Mouse (Mus musculus) gastrocnemius, adult 8-10 months (tissue): ENCODE results near the gene Fasl. TPM values are rescaled to one million over a fixed set of nuclear protein-coding genes. Genes with fewer than 3 reads are reported as not detected.

Experiments
- DNase-seq, 2 experiments: peaks; one replicate each; pipeline ENCODE4 v3.0.0; 2022; ENCODE audit warnings: low spot score in 2 of 2
- total RNA-seq, 4 experiments: library from RNA; stranded (reverse); gene quantifications; 2 replicates each; pipeline ENCODE4 v1.2.4; 2022

The Fasl gene
- total RNA-seq, result not detected

DNA sequence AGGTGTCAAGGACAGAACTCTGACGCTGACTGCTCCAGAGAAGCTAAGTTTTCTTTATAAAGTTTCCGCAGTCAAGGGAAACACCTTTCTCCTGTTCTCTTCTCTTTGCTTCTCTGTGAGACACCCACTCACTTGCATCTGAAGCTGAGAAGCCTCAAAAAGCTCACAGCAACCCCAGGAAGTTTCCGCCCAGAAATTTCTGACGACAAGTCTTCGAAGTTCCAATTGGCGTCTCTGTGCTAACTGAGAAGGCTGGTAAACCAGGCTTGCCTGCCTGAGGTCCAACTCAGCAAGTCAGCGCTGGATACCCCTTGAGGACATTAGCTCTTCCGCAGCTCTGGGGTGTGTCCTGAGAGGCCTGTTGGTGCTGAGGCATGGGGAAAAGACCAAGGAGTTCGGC lies at the start of gene Fasl:
Fasl (minus strand) TSS at position 157 of the 400 bp plus-strand sequence.
- no peak for DNase-seq

DNA sequence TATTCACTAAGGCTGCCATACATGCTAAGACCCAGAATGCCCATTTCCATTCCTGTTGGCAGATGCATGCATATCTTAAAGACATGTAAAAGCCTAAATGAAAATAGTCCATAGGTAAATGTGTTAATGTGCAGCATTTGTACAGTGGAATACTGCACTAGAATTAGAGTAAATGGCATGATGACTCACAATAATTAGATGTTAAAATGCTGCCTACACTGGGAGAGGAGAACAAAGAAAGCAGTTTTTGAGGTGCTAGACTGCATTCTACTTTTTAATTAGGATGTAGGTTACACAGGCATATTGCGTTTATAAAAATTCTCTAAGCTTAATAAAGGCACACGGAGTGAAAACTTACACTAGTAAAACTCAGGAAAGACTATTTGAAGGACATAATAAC lies 38.4 kb upstream of the Fasl start:
- DNase-seq, result no peak

DNA sequence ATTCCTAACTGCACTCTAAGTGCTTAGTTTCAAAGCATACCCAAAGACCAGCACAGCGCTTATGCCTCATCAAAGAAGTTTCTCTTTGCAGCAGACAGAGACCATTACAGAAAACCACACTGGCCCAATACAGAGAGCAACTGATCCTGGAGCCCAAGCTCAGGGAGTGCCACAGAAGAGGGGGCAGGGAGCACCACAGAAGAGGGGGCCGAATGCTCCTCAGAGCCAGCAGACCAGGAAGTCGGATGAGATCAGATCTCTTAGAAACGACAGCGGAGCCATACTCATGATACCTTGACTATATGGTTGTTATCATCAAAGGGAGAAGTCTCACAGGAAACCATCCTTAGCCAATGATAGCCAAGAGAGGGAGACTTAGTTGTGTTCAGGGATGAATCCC lies 21.1 kb upstream of the Fasl start:
- DNase-seq, result no peak

DNA sequence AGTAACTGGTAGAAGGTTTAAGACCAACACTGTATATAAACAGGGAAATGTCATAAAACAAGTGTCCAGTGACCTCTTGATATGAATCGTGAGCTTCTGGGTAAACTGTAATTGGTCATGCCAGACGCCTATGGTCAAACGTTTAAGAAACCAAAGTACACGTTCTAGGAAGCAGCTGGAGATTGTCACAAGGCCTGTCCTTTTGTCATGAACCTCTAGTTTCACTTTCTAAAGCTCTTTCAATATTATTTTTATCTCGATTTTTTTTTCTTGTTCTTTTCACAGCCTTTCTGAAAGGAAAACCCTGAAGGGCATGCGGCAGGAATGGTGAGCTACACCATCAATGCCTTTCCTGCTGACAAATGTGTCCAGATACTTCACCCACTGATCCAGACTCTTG lies 20.7 kb upstream of the Fasl start:
- DNase-seq, result no peak

DNA sequence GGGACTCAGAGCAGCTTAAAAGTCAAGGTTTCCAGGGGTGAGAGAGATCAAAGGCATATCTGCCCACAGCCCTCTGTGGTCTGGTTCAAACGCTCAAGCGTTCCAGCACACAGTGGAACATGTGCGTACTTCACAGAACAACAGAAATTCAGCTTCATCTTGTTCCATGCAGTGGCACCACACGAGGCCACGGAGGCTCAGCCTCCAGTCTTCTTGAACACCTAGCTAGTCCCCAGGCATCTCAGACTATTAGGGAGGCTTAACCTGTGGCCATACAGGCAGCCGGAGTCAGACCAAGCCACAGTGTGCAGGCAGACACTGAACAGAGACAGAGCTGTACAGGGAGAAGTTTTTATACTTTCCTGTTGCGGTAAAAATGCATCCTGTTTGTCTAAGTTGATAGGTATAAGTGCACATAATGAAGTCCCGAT lies 16.3 kb upstream of the Fasl start:
- no peak for DNase-seq

DNA sequence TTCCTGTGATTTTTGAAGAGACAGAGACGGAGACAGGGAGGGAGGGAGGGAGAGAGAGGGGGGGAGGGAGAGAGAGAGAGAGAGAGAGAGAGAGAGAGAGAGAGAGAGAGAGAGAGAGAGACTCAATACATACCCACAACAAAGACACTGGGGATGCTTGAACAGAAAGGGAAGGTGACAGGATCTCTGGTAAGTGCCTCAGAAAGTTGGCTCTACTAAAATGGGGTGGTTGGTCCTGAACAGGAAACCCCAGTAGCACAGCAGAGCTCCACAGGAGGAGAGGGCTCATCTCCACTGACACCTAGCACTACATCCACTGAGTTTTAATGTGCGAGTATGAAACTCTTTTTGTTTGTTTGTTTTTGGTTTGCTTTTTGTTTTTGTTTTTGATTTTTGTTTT lies 13.0 kb upstream of the Fasl start:
- no peak for DNase-seq

DNA sequence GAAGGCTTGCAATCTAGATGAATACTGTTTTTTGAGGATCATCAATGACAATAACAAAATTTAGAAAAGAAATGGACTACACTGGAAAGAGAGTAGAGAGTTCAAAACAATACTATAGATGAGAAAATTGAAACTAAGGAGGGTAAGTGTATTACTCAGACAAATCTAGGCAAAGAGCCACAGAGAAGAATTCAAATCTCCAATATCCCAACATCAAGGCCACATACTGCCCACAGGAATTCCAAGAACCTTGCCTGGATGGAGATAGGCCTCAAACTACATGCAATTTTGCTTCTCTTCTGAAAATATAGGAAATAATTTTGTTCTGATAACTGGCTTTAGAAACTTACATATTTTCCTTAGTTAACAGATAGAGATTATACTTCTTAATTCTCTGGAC lies 12.0 kb upstream of the Fasl start:
- no peak for DNase-seq

DNA sequence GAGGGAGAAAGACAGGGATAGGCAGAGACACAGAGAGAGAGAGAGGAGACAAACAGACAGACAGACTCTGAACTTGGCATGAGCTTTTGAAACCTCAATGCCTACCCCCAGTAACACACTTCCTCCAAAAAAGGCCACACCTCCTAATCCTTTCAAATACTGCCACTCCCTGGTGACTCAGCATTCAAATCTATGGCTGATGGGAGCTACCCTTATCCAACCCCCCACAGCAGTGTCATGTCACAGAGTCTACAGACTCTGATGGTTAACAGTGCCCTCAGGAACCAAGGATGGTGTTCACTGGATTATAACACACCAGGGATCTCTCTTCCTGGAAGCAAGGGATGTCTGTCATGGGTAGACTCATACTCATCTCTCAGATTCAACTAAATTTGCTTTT lies 11.5 kb upstream of the Fasl start:
- DNase-seq, result no peak

DNA sequence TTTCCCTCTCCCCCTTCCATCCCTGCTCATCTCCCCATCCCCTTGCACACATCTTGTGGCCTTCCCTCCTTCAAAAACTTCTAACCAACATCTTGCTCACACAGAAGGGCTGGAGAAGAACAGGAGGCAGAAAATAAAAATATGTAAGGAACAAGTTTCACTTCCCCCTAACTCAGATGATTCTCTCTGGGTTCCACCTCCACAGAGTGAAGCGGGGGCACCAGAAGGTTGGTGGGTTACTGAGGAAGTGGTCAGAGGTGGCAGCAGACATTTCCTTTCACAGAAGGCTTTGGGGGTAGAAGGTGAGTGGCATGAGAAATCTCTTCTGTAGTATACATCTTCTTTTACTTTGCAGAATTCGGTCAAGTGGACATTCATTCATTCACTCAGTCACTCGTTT lies 10.6 kb upstream of the Fasl start:
- DNase-seq, result no peak

DNA sequence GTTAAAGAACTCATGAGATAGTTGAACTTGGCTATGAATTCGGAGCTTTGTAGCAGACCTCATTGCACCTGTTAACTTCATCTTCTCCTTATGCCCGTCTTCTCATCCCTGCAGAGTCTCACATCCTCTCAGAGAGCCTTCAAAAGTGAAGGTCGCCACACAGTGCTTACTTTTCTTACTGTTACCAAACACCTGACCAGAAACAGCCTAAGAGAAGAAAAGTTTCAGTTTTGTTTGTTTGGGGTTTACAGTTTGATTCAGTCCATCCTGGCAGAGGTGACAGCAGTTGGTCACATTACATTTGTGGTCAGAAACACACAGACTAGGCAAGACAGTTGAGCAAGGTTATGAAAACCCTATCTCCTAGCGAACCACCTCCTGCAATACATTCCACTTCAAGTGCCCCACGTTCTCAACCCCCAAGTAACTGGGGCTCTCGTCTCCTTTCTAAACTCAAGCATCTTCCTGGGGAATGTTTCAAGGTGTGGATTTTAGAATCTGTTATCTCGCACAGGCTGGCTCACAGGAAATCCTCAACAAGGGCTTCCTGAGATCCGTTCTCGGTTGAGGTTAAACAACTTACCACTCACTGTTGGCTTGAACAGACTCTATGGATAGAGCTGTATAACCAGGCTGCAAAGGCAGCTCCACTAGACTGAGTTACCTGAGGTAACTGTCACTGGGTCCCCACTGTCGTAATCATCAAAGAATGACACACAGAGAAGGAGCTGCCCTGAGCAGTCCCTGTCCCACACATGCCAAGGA lies 6.3 kb upstream of the Fasl start:
- no peak for DNase-seq

DNA sequence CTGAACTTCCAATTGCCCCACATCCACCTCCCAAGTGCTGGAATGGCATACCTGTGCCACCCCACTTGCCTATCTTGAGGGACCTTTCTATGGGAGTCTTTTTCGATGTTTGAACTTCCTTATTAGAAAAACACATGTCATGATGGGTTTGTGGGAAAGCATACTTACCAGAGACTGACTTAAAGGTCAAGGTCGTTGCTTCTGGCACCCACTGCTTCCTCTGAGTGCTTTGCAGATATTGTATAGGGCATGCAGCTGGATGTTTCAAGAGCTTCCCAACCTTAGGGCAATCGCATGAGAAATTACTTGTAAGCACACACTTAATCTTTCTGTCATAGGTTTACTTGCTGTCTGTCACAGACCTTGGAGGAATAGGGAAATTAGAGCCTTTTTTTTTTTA lies 5.0 kb upstream of the Fasl start:
- DNase-seq, result no peak

DNA sequence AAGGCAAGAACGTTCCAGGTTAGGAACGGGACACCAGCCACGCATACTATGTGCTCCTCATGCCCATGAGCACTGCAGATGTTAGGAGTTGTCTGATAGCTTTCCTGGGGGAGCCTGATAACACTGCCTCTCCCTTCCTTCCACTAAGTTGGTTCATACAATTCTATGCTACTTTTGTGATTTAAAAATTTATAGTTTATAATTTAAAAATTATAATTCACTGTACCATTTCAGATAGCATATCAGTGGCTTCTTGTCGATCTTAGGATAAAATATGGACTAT lies 4.3 kb upstream of the Fasl start:
- DNase-seq, result no peak

DNA sequence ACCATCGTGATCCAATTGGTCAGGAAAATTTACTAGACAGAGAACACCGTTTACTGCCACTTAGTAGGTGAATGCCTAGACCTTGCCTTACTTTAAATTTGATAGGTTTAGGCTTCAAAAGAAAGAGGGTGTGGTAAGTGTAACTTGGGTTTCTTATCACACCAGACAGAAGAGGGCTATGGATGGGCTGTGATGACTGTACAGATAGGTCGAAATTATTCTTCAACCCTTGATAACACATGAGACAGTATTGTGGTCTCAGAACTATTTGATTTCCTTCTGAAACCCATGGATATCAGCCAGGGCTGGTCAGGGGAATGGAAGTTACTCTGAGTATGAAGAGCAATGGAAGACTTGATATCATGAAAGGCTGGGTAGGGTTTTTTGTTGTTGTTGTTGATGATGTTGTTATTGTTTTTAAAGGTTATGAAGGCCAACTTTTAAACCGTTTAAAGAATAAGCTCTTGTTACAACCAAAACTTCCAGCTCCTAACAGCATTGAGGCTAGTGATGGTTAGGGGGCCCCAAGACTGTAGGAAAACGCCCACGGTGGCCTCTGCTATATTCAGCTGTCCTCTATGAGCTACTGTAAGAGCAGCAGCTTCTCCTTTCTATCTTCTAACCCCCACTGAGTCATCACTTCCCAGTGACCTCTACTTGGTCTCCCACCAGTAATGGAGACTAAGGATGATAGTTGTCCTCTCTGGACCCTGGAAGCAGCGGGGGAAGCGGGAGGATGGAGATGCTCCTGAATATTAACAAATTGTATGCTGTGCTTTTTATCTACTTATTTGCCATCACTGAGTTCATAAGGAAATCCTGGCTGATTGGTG lies 3.8 kb upstream of the Fasl start:
- no peak for DNase-seq

DNA sequence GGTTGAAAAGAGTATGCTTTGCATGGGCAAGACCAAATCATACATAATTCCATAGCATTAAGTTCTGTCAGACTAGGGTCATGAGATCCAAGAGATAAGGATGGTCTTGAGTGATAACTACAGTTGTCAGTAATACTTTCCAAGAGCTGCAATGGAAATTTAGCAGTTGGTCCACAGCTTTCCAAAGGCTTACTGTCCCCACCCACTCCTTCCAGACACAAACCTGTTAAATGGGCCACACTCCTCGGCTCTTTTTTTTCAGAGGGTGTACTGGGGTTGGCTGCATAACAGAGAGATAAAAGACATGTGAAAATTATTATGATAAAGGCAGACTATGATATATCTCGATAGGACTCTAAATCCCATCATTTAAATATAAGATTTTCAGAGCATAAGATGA lies 5.6 kb downstream of the Fasl start:
- DNase-seq, result no peak

DNA sequence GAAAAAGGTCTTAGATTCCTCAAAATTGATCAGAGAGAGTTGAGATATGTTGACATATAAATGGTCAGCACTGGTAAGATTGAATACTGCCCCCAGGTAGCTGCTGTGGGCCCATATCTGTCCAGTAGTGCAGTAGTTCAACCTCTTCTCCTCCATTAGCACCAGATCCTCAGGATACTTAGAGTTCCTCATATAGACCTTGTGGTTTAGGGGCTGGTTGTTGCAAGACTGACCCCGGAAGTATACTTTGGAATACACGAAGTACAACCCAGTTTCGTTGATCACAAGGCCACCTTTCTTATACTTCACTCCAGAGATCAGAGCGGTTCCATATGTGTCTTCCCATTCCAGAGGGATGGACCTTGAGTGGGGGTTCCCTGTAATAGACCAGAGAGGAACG lies 6.7 kb downstream of the Fasl start:
- no peak for DNase-seq

DNA sequence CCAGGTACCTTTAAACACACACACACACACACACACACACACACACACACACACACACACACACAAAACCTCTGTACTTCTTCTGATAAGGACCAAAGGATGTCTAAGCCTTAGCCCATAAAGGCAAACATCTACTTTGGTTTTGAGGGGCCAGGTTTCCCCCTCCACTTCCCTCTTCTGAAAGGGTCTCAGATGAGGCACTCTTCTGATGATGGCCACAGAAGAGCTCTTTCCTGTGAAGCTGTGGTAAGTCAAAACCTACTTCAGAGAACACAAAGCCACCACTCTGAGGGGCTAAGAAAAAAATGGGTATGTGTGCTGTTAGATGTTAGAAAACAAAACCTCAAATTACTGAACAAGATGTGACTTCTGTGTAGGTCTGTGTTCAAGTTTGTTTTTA lies 9.2 kb downstream of the Fasl start:
- DNase-seq, result no peak

DNA sequence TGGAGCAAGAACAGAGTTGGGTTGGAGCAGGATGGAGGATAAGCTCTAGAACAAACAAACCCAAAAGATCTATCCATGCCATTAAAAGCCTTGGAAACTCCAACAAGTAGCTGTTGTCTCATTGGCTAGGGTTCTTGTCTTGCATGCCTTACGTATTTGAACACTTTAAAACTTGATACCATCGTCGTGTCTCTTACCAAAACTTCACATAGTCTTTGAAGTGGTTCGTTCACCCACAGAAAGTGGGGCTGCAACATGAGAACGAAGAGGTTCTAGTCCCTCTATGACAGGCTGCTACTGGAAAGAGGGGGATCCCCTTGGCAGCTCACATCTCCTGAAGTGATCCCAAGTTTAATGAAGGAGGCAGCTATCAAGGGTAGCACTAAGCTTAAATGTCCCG lies 13.1 kb downstream of the Fasl start:
- DNase-seq, result no peak

DNA sequence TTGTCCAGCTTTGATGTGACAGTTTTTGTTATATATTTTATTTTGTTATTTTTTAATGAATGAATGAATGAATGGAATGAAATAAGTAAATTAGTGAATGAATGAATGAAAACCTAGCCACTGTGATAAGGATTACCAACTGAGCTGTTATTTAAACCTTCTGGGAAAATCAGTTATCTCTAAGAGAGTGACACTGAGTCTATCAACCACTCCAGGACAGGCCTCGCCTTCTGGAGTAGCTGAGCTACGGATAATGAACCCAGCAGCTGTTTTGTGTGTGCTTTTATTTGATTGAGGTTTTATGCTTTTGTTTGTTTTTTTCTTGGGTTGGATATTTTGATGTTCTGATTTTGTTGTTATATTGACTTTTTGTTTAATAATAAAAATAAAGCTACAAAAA lies 17.0 kb downstream of the Fasl start:
- DNase-seq, result no peak

DNA sequence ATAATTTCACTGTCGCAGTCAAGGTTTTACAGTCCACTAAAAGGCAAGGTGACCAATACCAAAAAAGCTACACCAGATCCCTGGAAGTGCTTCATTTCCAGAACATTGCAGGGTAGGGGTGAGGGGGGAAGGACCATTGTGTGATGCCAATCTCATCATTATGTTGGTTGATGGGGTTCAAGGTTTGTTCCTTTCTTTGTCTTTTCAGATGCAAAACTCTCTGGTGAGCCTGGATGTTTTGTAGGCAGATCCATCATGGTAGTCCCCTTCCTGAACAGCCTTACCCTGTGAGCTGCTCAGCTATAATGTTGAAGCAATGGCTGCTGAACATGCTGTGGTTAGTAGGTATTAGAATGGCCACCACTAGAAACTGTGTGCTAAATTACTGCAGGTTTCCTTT lies 19.0 kb downstream of the Fasl start:
- DNase-seq, result no peak

DNA sequence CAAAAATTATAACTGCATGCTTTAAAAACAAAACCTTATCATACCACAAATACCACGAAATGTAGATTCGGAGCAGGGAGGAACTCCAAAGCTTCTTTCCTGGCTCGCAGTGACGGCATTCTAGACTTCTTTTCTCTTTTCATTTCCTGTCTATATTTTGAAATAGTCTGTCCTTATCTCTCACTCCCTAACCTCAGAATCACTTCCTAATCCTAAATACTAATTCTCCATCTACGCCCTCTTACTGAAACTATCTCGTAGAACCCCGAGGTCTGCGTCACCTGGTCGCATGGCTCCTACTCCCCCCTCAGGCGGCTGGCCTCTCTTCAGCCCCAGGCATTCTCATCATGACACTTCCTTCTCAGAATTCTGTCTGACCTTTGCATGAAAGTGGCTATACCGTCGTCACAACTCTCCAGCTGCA lies 21.2 kb downstream of the Fasl start:
- DNase-seq, result no peak

DNA sequence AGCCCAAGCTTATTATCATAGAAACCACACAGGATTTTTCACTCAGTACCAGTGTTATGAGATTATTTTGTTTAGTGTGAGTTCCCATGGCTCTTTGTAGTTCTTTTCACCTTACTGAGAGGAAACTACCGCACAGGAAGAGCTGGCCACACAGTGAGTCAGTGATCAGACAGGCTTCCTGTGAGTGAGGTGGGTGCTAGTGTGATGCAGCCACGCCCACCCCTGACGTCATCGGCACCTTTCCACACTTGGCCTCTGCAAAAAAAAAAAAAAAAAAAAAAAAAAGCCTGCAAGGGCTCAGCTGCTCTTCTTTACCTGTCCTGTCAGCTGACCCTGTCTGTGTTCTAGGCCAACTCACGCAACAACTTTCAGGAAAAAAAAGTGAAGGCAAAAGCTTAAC lies 21.6 kb downstream of the Fasl start:
- DNase-seq, result no peak

DNA sequence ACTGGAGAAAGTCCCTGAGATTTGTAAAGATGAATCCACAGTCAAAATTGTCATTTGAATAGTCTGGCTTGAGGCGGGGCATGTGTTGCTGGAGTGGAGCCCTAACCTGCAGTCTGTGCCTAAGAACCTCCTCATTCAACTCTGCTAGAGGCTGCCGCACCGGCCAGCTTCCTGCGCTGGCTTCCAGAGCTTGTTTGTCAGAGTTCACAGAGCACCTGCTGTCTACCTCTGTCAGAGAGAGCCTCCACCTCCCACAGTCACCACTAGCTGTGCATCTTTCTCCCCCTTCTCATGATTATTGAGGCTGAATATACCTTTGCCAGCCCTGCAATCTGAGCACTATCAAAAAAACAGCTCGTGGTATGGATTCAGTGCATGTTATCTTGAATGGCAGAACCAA lies 22.4 kb downstream of the Fasl start:
- no peak for DNase-seq

DNA sequence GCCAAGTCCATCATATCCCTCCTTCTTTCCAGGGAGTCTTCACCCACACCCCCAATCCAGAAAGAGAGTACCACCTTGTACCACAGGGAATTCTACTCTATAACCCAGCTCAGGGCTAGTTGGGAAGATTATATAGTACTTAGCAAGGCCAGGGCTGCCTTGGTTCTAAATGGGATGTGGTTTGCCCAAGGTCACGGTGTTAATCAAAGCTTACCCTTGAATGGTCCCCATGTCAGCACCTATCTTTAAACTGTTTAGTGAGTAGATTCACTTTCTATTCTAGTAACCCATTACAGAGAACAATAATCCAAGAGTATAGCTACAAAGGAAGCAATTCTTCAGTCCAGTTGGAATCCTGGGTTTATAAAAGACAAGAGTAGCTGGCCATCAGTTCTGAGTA lies 23.3 kb downstream of the Fasl start:
- DNase-seq, result no peak
